Mouse (Mus musculus) bone marrow macrophage, adult 2 months (primary cell): Measurements from ENCODE around the gene Soat1. TPM values are rescaled to one million over a fixed set of nuclear protein-coding genes. Genes with fewer than 3 reads are reported as not detected.
A peak's percentile ranks its signal among the peaks of the same experiment; 100 is the strongest.
"Not testable (repeated sequence)": the region's sequence is repeated elsewhere in the genome, so short reads cannot be mapped to it uniquely, and the experiment has no call there.

ENCODE experiments used
- H3K27ac ChIP-seq: 2 replicates; pipeline ENCODE4 v1.5.1; 2012; ENCODE audit warnings: low read depth, low read length; ENCODE audit not compliant: insufficient read depth
- H3K4me1 ChIP-seq: 2 replicates; pipeline ENCODE4 v1.6.1; 2012; ENCODE audit warnings: low read length; ENCODE audit not compliant: control insufficient read depth, insufficient read depth
- H3K4me3 ChIP-seq: 2 replicates; pipeline ENCODE4 v1.5.1; 2012; ENCODE audit warnings: mild to moderate bottlenecking, low read length, moderate library complexity; ENCODE audit not compliant: insufficient read depth
- CTCF ChIP-seq: IDR thresholded peaks from 2 replicates; pipeline ENCODE4 v1.5.1; 2012; ENCODE audit warnings: low read depth, mild to moderate bottlenecking, low read length, moderate library complexity
- POLR2A ChIP-seq: IDR thresholded peaks from 2 replicates; pipeline ENCODE4 v1.6.1; 2012; ENCODE audit warnings: mild to moderate bottlenecking, low read depth, low read length, borderline replicate concordance
- polyA plus RNA-seq: library from polyadenylated mRNA; stranded (reverse); fragments of >200 nt; gene quantifications from 2 replicates; pipeline ENCODE4 v1.2.4, GENCODE M21; 2012; ENCODE audit not compliant: missing spikeins, insufficient read depth, insufficient read length

Soat1 gene
- polyA plus RNA-seq: 294 and 305 TPM in 2 replicates

DNA sequence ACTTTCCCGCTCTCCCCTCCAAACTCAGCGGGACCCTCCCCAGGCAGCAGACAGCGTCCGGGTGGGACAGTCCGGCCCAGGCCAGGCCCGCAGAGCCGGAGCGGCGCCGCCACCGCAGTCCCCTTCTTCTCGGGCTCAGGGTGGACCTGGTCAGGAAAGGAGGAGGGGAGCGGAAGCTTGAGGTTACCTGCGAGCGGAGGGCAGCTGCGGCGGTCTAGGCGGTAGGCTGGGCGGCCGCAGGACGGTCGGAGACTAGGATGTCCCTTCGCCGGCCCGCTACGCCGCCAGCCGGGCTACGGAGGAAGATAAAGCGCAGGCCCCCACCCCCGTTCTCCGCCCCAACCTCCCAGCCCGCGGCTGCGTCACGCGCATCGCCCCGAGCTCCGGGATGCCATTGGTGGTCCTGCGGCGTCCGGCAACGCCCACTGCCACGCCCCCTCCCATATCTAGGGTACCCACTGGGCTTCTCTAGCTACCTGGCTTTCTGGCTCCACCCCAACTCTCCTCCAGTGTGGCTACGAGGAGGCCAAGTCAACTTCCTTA is at the start of gene Soat1:
Gene Soat1, minus strand, starts transcription at position 371 of the 543 bp plus-strand sequence.
- no peak for TF ChIP-seq CTCF
- 0 out of 2 replicates have a peak, but pooled peaks have one; percentile 67 for TF ChIP-seq POLR2A
- peak within 1 kb of the TSS; percentile 90 for H3K4me3 ChIP-seq
- H3K27ac ChIP-seq: peak within 1 kb of the TSS; percentile 99

DNA sequence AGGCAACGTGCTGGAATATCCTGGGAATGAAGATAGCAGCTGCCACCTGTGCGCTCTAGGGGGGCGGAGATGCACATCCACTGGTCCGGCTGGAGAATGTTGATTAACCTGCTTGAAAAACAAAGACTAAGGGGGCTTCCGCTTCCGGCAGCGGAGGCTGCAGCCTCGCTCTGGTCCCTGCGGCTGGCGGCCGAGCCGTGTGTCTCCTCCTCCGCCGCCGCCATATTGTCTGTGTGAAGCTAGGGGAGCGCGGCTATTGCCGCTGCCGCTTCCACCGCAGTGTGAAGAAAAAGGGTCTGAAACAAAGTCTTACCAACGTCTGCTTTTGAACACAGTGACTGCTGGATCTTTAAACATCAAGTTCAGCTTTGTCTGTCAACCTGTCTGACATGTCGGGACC is 49.7 kb upstream of the Soat1 start, which contains the start of gene Gm10031:
Gene Gm10031, plus strand, starts transcription at position 171 of the 400 bp plus-strand sequence.
- not testable (repeated sequence) for H3K27ac ChIP-seq, H3K4me1 ChIP-seq, H3K4me3 ChIP-seq

More for the DNA sequence above, at the start of gene Soat1:
- H3K4me1 ChIP-seq: peaks cover 24% of the 10 kb centered on the region

- no peak for TF ChIP-seq CTCF
- no peak for TF ChIP-seq POLR2A
- peaks cover 6% of the 10 kb centered on the region for H3K4me1 ChIP-seq
- H3K27ac ChIP-seq: peak overlapping the region; percentile 55
- no peak overlapping the region for H3K4me3 ChIP-seq
Measured at GRCm38 (mm10) chr1:156521796-156522517, 47.8 kb upstream of the Soat1 start.

DNA sequence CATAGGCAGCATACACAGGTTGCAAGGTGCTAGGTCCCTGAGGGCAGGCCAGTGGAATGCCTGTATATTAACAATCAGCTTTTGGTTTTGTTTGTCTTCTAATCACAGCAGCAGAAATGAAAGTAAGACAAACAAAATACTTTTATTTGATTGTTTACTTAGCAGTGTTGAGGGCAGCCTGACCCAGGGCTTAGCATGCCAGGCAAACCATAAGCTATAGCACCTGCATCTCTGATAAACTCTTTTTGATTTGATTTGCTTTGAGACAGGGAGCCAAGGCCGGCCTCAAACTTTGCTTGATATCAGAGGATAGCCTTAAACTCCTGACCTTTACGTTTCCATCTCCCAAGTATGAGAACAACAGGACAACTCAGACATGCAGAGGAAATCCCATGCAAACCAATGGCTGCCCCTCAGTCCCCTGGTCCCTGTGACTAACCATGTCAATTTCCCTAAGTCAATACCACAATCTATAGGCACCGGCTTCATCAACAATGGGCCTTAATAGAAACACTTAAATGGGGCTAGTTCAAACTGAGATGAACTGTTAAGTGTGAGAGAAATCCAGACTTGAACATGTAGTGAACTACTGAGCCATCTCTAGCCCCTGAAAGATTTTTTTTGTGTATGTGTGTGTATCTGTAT is 46.1 kb upstream of the Soat1 start:
- peaks cover 6% of the 10 kb centered on the region for H3K4me1 ChIP-seq
- no peak for TF ChIP-seq CTCF
- TF ChIP-seq POLR2A: no peak
- no peak overlapping the region for H3K4me3 ChIP-seq
- no peak overlapping the region for H3K27ac ChIP-seq

DNA sequence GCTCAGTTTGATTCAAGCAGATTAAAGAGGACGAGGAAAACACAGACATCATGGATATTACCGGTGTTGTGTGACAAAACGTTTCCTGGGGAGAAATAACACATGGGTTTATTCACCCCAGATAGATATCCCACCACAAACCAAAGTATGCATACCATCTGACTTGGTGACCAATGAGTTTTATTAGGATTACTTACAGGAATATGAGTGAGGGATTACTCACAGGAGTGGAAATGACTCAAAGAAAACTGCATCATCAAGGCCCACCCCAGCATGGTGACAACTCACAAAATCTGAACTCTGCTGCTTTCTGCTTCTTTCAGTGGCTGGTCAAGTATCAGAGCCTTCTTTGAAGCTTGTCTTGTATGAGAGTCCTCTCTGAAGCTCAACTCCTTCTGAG is 33.6 kb upstream of the Soat1 start:
- no peaks in the 10 kb centered on the region for H3K4me1 ChIP-seq
- no peak overlapping the region for H3K27ac ChIP-seq
- TF ChIP-seq POLR2A: no peak
- no peak for TF ChIP-seq CTCF
- no peak overlapping the region for H3K4me3 ChIP-seq

DNA sequence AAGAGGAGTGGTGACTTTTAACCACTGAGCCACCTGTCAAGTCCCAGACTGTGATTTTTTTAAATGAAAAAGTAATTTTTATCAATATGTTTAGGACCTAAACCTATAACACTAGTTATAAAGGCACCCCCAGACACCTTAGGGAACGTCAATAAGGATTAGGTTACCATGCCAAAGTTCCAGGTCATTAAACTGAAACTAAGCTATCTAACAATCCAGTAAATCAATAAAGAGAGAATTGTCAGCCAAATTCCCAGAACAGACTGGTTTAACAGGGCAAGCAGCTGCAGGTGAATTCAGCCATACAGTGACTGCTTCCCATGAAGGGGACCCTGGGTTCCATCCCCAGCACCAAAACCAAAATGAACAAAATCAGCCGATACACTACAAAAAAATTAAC is 31.8 kb upstream of the Soat1 start:
- no peak overlapping the region for H3K4me3 ChIP-seq
- no peak overlapping the region for H3K27ac ChIP-seq
- TF ChIP-seq CTCF (no peak), POLR2A (no peak)
- no peaks in the 10 kb centered on the region for H3K4me1 ChIP-seq

GRCm38 (mm10) chr1:156504945-156505523 is 30.9 kb upstream of the Soat1 start:
- no peak overlapping the region for H3K27ac ChIP-seq
- H3K4me3 ChIP-seq: no peak overlapping the region
- TF ChIP-seq CTCF (no peak), POLR2A (no peak)
- H3K4me1 ChIP-seq: no peaks in the 10 kb centered on the region

GRCm38 (mm10) chr1:156496910-156497309 is 22.8 kb upstream of the Soat1 start:
- H3K4me3 ChIP-seq: no peak overlapping the region
- H3K4me1 ChIP-seq: no peaks in the 10 kb centered on the region
- TF ChIP-seq POLR2A: no peak
- TF ChIP-seq CTCF: no peak
- H3K27ac ChIP-seq: no peak overlapping the region

GRCm38 (mm10) chr1:156495025-156495424 is 20.9 kb upstream of the Soat1 start:
- no peak for TF ChIP-seq CTCF
- no peak overlapping the region for H3K4me3 ChIP-seq

More at GRCm38 (mm10) chr1:156495025-156495424, 20.9 kb upstream of the Soat1 start:
- Histone ChIP-seq H3K4me1 (peaks cover 8% of the 10 kb centered on the region), H3K27ac (no peak overlapping the region)
